Mouse (Mus musculus) limb, embryonic 10.5 days (tissue): ENCODE data around the gene Rbm4b. TPM values are rescaled to one million over a fixed set of nuclear protein-coding genes. Genes with fewer than 3 reads are reported as not detected.

Experiments
- polyA plus RNA-seq: library from polyadenylated mRNA; unstranded; fragments of >200 nt; fragmentation: Nextera tagmentation; extraction: Ambion mirVana; gene quantifications from 2 replicates; pipeline ENCODE4 v1.2.1, GENCODE M21; 2016

The Rbm4b gene
- polyA plus RNA-seq, 1 experiment from 2014 or later: 113 TPM

Other genes starting within 250 kb of the Rbm4b start
- gene Pcx, start 246.0 kb upstream of the Rbm4b start, polyA plus RNA-seq: 15.8 and 18.8 TPM in 2 replicates
- 7.8 and 8.0 TPM in 2 replicates for gene Lrfn4, start 140.8 kb upstream of the Rbm4b start, polyA plus RNA-seq
- 85.7 and 90.4 TPM in 2 replicates for gene Rce1, start 130.9 kb upstream of the Rbm4b start, polyA plus RNA-seq
- 1.5 and 4.5 TPM in 2 replicates for gene Gm960, start 57.8 kb upstream of the Rbm4b start, polyA plus RNA-seq
- gene Sptbn2, start 45.3 kb upstream of the Rbm4b start, polyA plus RNA-seq: 3.4 and 4.2 TPM in 2 replicates
- gene Rbm4, start 37.4 kb downstream of the Rbm4b start, polyA plus RNA-seq: 91.5 and 108 TPM in 2 replicates
- gene Gm21992, start 55.1 kb downstream of the Rbm4b start, polyA plus RNA-seq: 32.7 and 33.8 TPM in 2 replicates
- 134 TPM in 2 replicates for gene Rbm14, start 55.1 kb downstream of the Rbm4b start, polyA plus RNA-seq
- 48.9 and 55.3 TPM in 2 replicates for gene Ccs, start 82.8 kb downstream of the Rbm4b start, polyA plus RNA-seq
- gene Ccdc87, start 82.9 kb downstream of the Rbm4b start, polyA plus RNA-seq: not detected in 2 replicates
- gene Ctsf, start 98.6 kb downstream of the Rbm4b start, polyA plus RNA-seq: 13.3 and 18.5 TPM in 2 replicates
- 1.6 and 2.7 TPM in 2 replicates for gene Actn3, start 121.4 kb downstream of the Rbm4b start, polyA plus RNA-seq
- gene Zdhhc24, start 122.2 kb downstream of the Rbm4b start, polyA plus RNA-seq: 7.0 and 8.5 TPM in 2 replicates
- 5.1 and 9.0 TPM in 2 replicates for gene Bbs1, start 150.1 kb downstream of the Rbm4b start, polyA plus RNA-seq
- gene Dpp3, start 171.8 kb downstream of the Rbm4b start, polyA plus RNA-seq: 196 and 198 TPM in 2 replicates
- gene Peli3, start 186.6 kb downstream of the Rbm4b start, polyA plus RNA-seq: 1.4 and 2.1 TPM in 2 replicates
- gene Mrpl11, start 205.7 kb downstream of the Rbm4b start, polyA plus RNA-seq: 161 and 187 TPM in 2 replicates
- gene Npas4, start 233.8 kb downstream of the Rbm4b start, polyA plus RNA-seq: not detected in 2 replicates